Mouse (Mus musculus) hindbrain, embryonic 12.5 days (tissue): ENCODE measurements around the gene Vrk1. TPM values are rescaled to one million over a fixed set of nuclear protein-coding genes. Genes with fewer than 3 reads are reported as not detected.
A peak's percentile ranks its signal among the peaks of the same experiment; 100 is the strongest.

Experiments used
- ATAC-seq: fragments of 200-750 bp; cut with Nextera tagmentation; 2 replicates; pipeline ENCODE4 v1.8.0; 2017; ENCODE audit warnings: moderate TSS enrichment; ENCODE audit not compliant: low FRiP score
- H3K27ac ChIP-seq: fragments of 300-500 bp; sonication (generic); 2 replicates; pipeline ENCODE4 v1.5.1; 2016; ENCODE audit warnings: mild to moderate bottlenecking
- H3K27me3 ChIP-seq: fragments of 300-500 bp; sonication (generic); 2 replicates; pipeline ENCODE4 v1.6.1; 2016; ENCODE audit warnings: mild to moderate bottlenecking
- H3K36me3 ChIP-seq: fragments of 300-500 bp; sonication (generic); 2 replicates; pipeline ENCODE4 v1.6.1; 2016; ENCODE audit warnings: mild to moderate bottlenecking
- H3K4me1 ChIP-seq: fragments of 300-500 bp; sonication (generic); 2 replicates; pipeline ENCODE4 v1.6.1; 2016
- H3K4me2 ChIP-seq: fragments of 300-500 bp; sonication (generic); replicated peaks from 2 replicates; pipeline ENCODE4 v1.6.1; 2016; ENCODE audit warnings: mild to moderate bottlenecking
- H3K4me3 ChIP-seq: fragments of 300-500 bp; sonication (generic); 2 replicates; pipeline ENCODE4 v1.5.1; 2016; ENCODE audit warnings: mild to moderate bottlenecking
- H3K9ac ChIP-seq: fragments of 300-500 bp; sonication (generic); 2 replicates; pipeline ENCODE4 v1.6.1; 2016; ENCODE audit warnings: mild to moderate bottlenecking, moderate library complexity
- H3K9me3 ChIP-seq: fragments of 300-500 bp; sonication (generic); replicated peaks from 2 replicates; pipeline ENCODE4 v1.6.1; 2016; ENCODE audit warnings: mild to moderate bottlenecking
- WGBS: fragments of 180-500 bp; shearing (Covaris S2); methylation state at CpG from one replicate; pipeline ENCODE4 v1.1.7; 2016; 5-methylcytosine and 5-hydroxymethylcytosine counted together
- polyA plus RNA-seq: library from polyadenylated mRNA; unstranded; fragments of >200 nt; fragmentation: Nextera tagmentation; extraction: Ambion mirVana; gene quantifications from 2 replicates; pipeline ENCODE4 v1.2.1, GENCODE M21; 2016

Vrk1 gene
- 60.7 and 61.3 TPM in 2 replicates for polyA plus RNA-seq

- peak within 1 kb of the TSS; percentile 79 for H3K9ac ChIP-seq
- 0 out of 2 replicates have a peak within 1 kb of the TSS, but pooled peaks have one; percentile 23 for H3K27ac ChIP-seq
- H3K27me3 ChIP-seq, result no peaks in the 10 kb centered on the region
- no peaks in the 10 kb centered on the region for H3K36me3 ChIP-seq
- H3K9me3 ChIP-seq, result no peaks in the 10 kb centered on the region
- peaks cover 9% of the 10 kb centered on the region for H3K4me1 ChIP-seq
- H3K4me3 ChIP-seq, result peak within 1 kb of the TSS; percentile 93
- H3K4me2 ChIP-seq, result peak within 1 kb of the TSS; percentile 92
- WGBS, result under 1% methylated on average over 72 of the region's 72 CpGs
- ATAC-seq, result peak; percentile 99
These were observed at the start of gene Vrk1 for GRCm38 (mm10) chr12:106010065-106010915. Gene Vrk1, plus strand, starts transcription at chr12:106010228.

GRCm38 (mm10) chr12:105960592-105961330, 49.3 kb upstream of the Vrk1 start:
- ATAC-seq, result no peak
- peak overlapping the region; percentile 82 for H3K27ac ChIP-seq
- 10% methylated on average over 19 of the region's 19 CpGs for WGBS
- no peaks in the 10 kb centered on the region for H3K9me3 ChIP-seq
- peaks cover 16% of the 10 kb centered on the region for H3K27me3 ChIP-seq
- H3K4me1 ChIP-seq, result peaks cover 38% of the 10 kb centered on the region
- peak overlapping the region; percentile 36 for H3K9ac ChIP-seq
- H3K36me3 ChIP-seq, result no peaks in the 10 kb centered on the region
- no peak overlapping the region for H3K4me3 ChIP-seq
- H3K4me2 ChIP-seq, result peak overlapping the region; percentile 38

- no peak for ATAC-seq
- H3K27me3 ChIP-seq, result peaks cover 16% of the 10 kb centered on the region
- H3K4me3 ChIP-seq, result no peak overlapping the region
- H3K36me3 ChIP-seq, result no peaks in the 10 kb centered on the region
- no peak overlapping the region; the same call in 1 of the 2 replicates for H3K27ac ChIP-seq
- 0 out of 2 replicates have a peak overlapping the region, but pooled peaks have one; percentile 28 for H3K9ac ChIP-seq
- WGBS, result 6% methylated on average over 12 of the region's 12 CpGs
- no peaks in the 10 kb centered on the region for H3K9me3 ChIP-seq
- peak overlapping the region; percentile 89 for H3K4me2 ChIP-seq
- peaks cover 31% of the 10 kb centered on the region for H3K4me1 ChIP-seq
These were observed 48.4 kb upstream of the Vrk1 start for GRCm38 (mm10) chr12:105961667-105962066.

- ATAC-seq, result peak; percentile 94
- Histone ChIP-seq H3K4me1 (peaks cover 32% of the 10 kb centered on the region), H3K4me2 (peak overlapping the region; percentile 89), H3K9ac (peak overlapping the region; percentile 53), H3K9me3 (no peaks in the 10 kb centered on the region), H3K27ac (no peak overlapping the region), H3K27me3 (peaks cover 16% of the 10 kb centered on the region), H3K36me3 (no peaks in the 10 kb centered on the region), H3K4me3 (peak overlapping the region; percentile 43)
- 3% methylated on average over 36 of the region's 37 CpGs for WGBS
These were observed 47.7 kb upstream of the Vrk1 start for GRCm38 (mm10) chr12:105962103-105963011.

GRCm38 (mm10) chr12:105963012-105963572, 46.9 kb upstream of the Vrk1 start:
- Histone ChIP-seq H3K4me2 (peak overlapping the region; percentile 89), H3K27ac (no peak overlapping the region), H3K9ac (peak overlapping the region; percentile 53), H3K4me1 (peaks cover 39% of the 10 kb centered on the region), H3K27me3 (peaks cover 16% of the 10 kb centered on the region), H3K4me3 (peak overlapping the region; percentile 43), H3K9me3 (no peaks in the 10 kb centered on the region), H3K36me3 (no peaks in the 10 kb centered on the region)
- peak; percentile 66 for ATAC-seq
- WGBS, result 5% methylated on average over 30 of the region's 30 CpGs

- H3K27me3 ChIP-seq, result peaks cover 13% of the 10 kb centered on the region
- no peaks in the 10 kb centered on the region for H3K36me3 ChIP-seq
- no peak for ATAC-seq
- 50% methylated on average over 19 of the region's 19 CpGs for WGBS
- H3K4me3 ChIP-seq, result no peak overlapping the region
- H3K4me2 ChIP-seq, result no peak overlapping the region
- H3K9ac ChIP-seq, result no peak overlapping the region
- H3K4me1 ChIP-seq, result peaks cover 18% of the 10 kb centered on the region
- no peak overlapping the region for H3K27ac ChIP-seq
- no peaks in the 10 kb centered on the region; the same call in 1 of the 2 replicates for H3K9me3 ChIP-seq
These were observed 43.0 kb upstream of the Vrk1 start for GRCm38 (mm10) chr12:105966887-105967637.

GRCm38 (mm10) chr12:105967806-105968205, 42.2 kb upstream of the Vrk1 start:
- H3K36me3 ChIP-seq, result no peaks in the 10 kb centered on the region
- peaks cover 13% of the 10 kb centered on the region for H3K4me1 ChIP-seq
- 8% methylated on average over 18 of the region's 18 CpGs for WGBS
- peak overlapping the region; percentile 13 for H3K4me3 ChIP-seq
- ATAC-seq, result no peak
- H3K9ac ChIP-seq, result peak overlapping the region; percentile 28; the same call in 1 of the 2 replicates
- H3K4me2 ChIP-seq, result peak overlapping the region; percentile 43
- H3K9me3 ChIP-seq, result no peaks in the 10 kb centered on the region; the same call in 1 of the 2 replicates
- peaks cover 13% of the 10 kb centered on the region for H3K27me3 ChIP-seq
- H3K27ac ChIP-seq, result no peak overlapping the region

- peaks cover 25% of the 10 kb centered on the region for H3K4me1 ChIP-seq
- ATAC-seq, result no peak
- 64% methylated on average over 7 of the region's 7 CpGs for WGBS
These were observed 38.8 kb upstream of the Vrk1 start for GRCm38 (mm10) chr12:105971182-105971581.

GRCm38 (mm10) chr12:105972673-105973072, 37.4 kb upstream of the Vrk1 start:
- WGBS, result 81% methylated on average over 8 of the region's 8 CpGs
- no peaks in the 10 kb centered on the region for H3K27me3 ChIP-seq
- no peak overlapping the region for H3K4me3 ChIP-seq
- H3K9ac ChIP-seq, result no peak overlapping the region
- H3K9me3 ChIP-seq, result no peaks in the 10 kb centered on the region; the same call in 1 of the 2 replicates
- no peak overlapping the region for H3K4me2 ChIP-seq
- H3K27ac ChIP-seq, result no peak overlapping the region
- peaks cover 21% of the 10 kb centered on the region for H3K4me1 ChIP-seq
- no peak for ATAC-seq
- H3K36me3 ChIP-seq, result no peaks in the 10 kb centered on the region

More at GRCm38 (mm10) chr12:105971182-105971581, 38.8 kb upstream of the Vrk1 start:
- Histone ChIP-seq H3K27ac (no peak overlapping the region), H3K9me3 (no peaks in the 10 kb centered on the region; the same call in 1 of the 2 replicates), H3K9ac (no peak overlapping the region), H3K36me3 (no peaks in the 10 kb centered on the region), H3K4me2 (no peak overlapping the region), H3K27me3 (no peaks in the 10 kb centered on the region), H3K4me3 (no peak overlapping the region)

GRCm38 (mm10) chr12:105973691-105974090, 36.3 kb upstream of the Vrk1 start:
- no peaks in the 10 kb centered on the region for H3K36me3 ChIP-seq
- no peak overlapping the region for H3K9ac ChIP-seq
- H3K4me2 ChIP-seq, result no peak overlapping the region
- H3K4me3 ChIP-seq, result no peak overlapping the region
- no peaks in the 10 kb centered on the region for H3K27me3 ChIP-seq
- H3K4me1 ChIP-seq, result peaks cover 17% of the 10 kb centered on the region
- 23% methylated on average over 9 of the region's 9 CpGs for WGBS
- no peaks in the 10 kb centered on the region; the same call in 1 of the 2 replicates for H3K9me3 ChIP-seq
- peak overlapping the region; percentile 74 for H3K27ac ChIP-seq
- peak; percentile 78 for ATAC-seq
